Mouse (Mus musculus): ENCODE measurements around the gene Eya3. TPM values are rescaled to one million over a fixed set of nuclear protein-coding genes. Genes with fewer than 3 reads are reported as not detected.

Eya3 gene
- total RNA-seq, 2 experiments from 2014 or later: 15.0 to 43.6 TPM

DNA sequence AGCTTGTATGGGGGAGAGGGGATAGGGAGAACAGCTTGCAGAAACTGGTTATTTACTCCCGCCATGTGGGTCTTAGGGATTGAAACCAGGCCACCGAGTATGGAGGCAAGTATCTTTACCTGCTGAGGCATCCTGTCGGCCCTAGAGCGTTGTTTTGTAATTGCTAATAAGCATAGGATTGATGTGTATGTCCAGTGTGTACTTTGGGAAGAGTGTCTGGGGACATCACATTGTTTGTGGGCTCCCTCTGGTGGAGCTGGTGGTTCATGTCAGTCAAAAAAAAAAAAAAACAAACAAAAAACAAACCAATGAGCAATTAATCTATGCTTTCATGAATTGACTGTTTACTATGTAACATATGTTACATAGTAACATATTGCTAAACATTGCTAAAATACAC is 2.2 kb upstream of the Eya3 start:
- no peak for ATAC-seq (replicated peaks; ENCODE audit: low FRiP score, poor library complexity, severe bottlenecking)

DNA sequence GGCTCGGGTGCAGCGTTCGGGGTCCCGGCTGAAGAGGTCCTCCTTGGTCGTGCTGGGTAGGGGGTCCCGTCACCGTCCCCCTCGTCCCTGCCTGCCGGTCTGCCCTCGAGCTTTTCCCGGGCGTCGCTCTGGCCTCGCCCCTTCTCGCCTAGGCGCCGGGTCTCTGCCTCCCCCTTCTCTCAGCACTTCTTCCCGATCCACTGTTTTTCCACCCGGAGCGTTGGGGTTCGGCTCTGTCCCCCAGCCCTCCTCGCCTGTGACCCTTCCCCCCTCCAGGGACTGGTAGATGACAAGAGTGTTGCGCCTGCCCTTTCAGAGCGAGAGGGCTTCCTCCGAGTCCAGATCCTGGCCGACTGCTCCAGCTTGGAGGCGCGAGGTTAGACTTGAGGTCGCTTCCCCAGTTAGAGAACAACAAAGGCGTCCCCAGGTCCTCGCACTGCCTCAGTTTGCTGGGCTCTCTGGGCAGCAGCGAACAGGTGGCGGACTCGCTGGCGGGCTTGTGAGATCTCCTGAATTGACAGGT is 465 bp downstream of the Eya3 start:
- ATAC-seq (replicated peaks; ENCODE audit: low FRiP score, poor library complexity, severe bottlenecking): peak; percentile 43

DNA sequence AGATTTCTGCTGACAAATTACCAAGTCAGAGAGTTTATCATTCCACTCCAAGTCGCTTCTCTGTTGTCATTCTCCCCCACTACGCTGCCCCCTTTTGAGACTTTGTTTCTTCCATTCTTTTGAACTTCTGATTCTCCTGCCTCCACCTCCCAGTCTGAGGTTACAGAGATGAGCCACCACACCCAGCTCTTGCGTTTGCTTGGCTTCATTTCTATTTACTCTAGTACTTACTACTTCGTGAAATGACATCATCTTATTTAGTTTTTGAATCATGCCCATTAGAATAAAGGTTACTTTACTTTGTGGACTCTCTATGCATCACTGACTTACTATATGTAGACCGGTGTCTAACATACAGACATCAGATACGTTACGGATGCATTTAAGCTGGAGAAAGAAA is 8.7 kb downstream of the Eya3 start:
- no peak for ATAC-seq (replicated peaks; ENCODE audit: low FRiP score, poor library complexity, severe bottlenecking)

DNA sequence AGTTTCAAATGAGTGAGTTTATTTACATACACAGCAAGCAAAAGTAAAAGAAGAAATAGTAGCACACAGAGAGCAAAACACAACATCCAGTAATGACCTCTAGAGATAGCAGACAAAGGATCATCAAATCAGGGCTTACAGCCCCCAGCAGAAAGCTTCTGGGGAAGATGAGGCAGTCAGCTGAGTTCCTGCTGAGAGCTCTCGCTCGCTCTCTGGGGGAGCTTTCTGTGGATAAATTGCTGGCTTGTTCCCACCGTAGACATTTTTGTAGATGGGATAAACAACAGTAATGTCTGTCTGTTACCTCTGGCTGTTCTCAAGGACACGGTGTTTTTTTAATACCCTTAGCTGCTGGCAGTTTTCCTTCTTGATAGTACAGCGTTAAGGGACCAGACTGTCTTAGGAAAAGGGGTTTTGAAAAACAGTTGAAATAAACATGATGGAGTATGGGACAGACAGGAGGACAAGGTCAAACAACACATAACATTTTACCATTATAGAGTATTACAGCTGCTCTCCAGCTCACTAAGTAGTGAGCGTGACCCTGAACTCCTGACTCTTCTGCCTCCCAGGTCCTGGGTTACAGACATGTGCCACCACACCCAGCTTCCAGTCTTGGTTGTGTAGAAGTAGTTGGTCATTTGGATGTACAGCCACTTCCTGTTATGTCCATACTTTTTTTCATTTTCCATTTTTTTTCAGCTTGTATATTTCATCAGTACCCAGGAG is 10.6 kb downstream of the Eya3 start:
- no peak for ATAC-seq (replicated peaks; ENCODE audit: low FRiP score, poor library complexity, severe bottlenecking)

DNA sequence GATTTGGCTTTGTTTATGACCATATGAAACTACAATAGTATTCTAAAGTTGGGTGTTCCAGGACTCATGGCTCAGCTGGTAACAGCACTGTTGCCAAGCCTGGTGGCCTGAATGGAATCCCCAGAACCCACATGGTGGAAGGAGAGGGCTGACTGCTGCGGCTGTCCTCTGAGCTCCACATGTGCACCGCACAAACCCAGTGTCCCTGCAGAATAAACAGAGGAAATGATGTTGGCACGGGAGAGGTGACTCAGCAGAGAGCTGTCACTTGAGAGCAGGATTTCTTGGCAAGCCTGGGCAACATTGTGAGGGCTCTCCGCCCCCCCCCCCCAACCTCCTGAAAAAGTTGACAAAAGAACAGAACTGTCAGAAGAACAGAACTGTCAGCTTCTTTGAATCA is 14.1 kb downstream of the Eya3 start:
- ATAC-seq (replicated peaks; ENCODE audit: low FRiP score, poor library complexity, severe bottlenecking): no peak

DNA sequence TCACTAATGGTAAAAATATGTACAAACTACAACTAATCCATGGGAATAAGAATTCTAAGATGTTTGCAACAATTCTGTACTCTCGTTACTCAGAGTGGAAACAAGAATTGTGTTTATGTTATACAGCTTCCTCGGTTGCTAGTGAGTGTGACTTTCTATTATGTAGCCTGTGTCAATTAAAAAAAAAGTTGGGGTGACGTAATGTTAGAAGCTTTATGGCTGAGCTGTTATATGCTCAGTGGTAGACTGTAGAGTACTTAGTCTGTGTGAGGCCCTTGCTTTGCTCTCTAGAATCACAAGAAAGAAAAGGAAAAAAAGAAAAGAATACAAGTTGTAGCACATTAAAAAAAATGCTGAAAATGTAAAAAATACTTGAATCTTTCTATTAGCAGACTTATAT is 15.0 kb downstream of the Eya3 start:
- no peak for ATAC-seq (replicated peaks; ENCODE audit: low FRiP score, poor library complexity, severe bottlenecking)

- no peak for ATAC-seq (replicated peaks; ENCODE audit: low FRiP score, poor library complexity, severe bottlenecking)
Observed at GRCm38 (mm10) chr4:132655290-132655689, 16.5 kb downstream of the Eya3 start.

- no peak for ATAC-seq (replicated peaks; ENCODE audit: low FRiP score, poor library complexity, severe bottlenecking)
Observed at GRCm38 (mm10) chr4:132659106-132659505, 20.3 kb downstream of the Eya3 start.

GRCm38 (mm10) chr4:132672697-132673096 is 33.9 kb downstream of the Eya3 start:
- no peak for ATAC-seq (replicated peaks; ENCODE audit: low FRiP score, poor library complexity, severe bottlenecking)

- ATAC-seq (replicated peaks; ENCODE audit: low FRiP score, poor library complexity, severe bottlenecking): peak; percentile 70
Observed at GRCm38 (mm10) chr4:132676771-132677539, 38.2 kb downstream of the Eya3 start.

GRCm38 (mm10) chr4:132689634-132690033 is 50.8 kb downstream of the Eya3 start:
- no peak for ATAC-seq (replicated peaks; ENCODE audit: low FRiP score, poor library complexity, severe bottlenecking)

DNA sequence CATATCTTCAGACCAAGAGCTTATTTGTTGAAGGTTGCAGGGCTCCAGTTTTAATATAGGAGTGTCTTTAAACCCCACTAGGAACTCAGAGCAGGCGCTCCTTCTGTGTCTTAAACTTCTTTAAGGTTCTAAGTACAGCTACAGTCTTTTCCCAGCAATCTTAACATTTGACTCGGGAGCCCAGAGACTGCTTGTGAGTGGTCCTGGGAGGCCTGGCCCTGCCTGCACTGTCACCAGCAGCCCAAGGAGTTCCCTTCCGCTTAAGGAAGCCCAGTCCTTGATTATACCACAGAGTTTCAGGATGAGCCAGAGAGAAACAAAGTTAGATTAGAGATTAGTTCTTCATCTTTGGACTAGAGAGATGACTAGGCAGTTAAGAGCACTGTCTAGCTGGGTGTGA is 54.6 kb downstream of the Eya3 start:
- no peak for ATAC-seq (replicated peaks; ENCODE audit: low FRiP score, poor library complexity, severe bottlenecking)

DNA sequence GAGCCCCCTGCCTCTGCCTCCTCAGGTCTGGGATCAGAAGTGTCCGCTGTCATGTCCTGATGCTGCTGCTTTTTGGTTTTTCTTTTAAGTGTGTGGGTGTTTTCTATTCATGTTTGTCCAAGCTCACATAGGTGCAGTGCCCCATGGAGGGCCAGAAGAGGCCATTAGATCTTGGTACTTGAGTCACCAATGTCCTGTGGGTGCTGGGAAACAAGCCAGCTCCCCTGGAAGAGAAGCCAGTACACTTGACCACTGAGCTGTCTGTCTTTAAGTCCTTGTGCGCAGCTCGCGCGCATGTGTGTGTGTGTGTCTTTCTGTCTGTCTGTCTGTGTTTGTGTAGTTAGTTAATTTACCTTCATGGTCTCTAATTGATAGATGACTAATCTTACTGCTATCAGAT is 63.3 kb downstream of the Eya3 start:
- no peak for ATAC-seq (replicated peaks; ENCODE audit: low FRiP score, poor library complexity, severe bottlenecking)

GRCm38 (mm10) chr4:132706885-132707284 is 68.1 kb downstream of the Eya3 start:
- ATAC-seq (replicated peaks; ENCODE audit: low FRiP score, poor library complexity, severe bottlenecking): no peak

DNA sequence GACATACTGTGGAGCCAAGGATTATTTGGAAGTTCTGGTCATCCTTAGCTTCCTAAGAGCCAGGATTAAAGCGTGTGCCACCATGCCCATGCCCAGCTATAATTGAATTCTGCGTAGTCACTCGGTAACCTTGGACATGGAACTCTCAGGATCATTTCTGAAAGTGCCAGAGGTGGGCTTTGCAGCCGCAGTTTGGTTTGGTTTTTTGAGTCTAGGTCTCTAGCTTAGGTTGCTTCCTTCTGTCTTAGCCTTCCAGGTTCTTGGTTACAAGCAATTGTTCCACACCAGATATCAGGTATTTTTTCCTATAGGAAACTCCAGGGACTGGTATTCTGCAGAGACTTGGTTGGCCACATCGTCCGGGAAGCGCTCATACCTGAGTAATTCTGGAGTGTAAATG is 74.4 kb downstream of the Eya3 start:
- ATAC-seq (replicated peaks; ENCODE audit: low FRiP score, poor library complexity, severe bottlenecking): no peak

GRCm38 (mm10) chr4:132718251-132718650 is 79.5 kb downstream of the Eya3 start:
- ATAC-seq (replicated peaks; ENCODE audit: low FRiP score, poor library complexity, severe bottlenecking): no peak

GRCm38 (mm10) chr4:132728233-132728632 is 89.4 kb downstream of the Eya3 start:
- no peak for ATAC-seq (replicated peaks; ENCODE audit: low FRiP score, poor library complexity, severe bottlenecking)

DNA sequence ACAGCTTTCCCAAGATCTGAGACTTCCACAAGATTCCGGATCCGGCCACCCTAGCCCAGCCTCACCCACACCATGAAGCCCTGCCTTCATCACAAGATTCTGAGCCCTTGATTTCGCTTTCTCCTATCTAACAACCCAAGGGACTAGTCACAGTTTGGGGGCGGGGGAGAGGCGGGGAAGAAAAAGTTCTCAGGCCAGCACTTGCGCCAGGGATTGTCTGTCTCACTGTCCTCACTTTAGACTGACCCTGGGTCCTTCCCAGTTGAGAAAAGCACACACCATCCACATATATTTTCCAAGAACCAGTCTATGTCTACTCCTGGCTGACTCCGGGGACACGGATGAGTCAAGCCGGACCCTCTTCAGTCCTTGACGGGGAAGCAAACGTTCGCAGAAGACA is 92.8 kb downstream of the Eya3 start:
- no peak for ATAC-seq (replicated peaks; ENCODE audit: low FRiP score, poor library complexity, severe bottlenecking)

DNA sequence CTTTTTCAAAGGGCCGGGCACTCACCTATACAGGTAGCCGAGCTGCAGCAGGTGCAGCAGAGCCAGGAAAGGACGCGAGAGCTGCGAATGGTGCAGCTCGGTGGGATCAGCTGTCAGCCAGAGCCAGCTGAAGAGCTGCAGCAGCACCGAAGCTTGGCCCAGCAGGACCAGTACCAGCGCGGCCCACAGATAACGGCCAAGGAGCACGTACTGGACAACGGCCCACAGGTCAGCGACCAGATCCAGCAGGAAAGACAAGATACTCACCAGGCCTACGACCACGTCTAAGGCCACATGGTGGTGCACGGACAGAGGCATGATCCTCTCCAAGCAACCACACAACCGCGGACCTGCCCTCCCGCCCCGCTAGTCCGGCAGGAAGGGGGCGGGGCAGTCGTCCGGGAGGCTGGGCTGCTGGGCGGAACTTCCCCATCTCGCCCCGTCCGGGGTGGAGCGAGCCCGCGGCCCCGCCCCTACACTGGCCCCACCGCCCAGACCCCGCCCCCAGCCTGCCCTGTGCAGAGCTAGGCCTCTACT is 93.4 kb downstream of the Eya3 start, which contains the start of gene Xkr8:
TSS of gene Xkr8 (minus strand) at position 399 of the 537 bp plus-strand sequence.
- ATAC-seq (replicated peaks; ENCODE audit: low FRiP score, poor library complexity, severe bottlenecking): peak; percentile 91

GRCm38 (mm10) chr4:132733071-132733770 is 94.4 kb downstream of the Eya3 start:
- no peak for ATAC-seq (replicated peaks; ENCODE audit: low FRiP score, poor library complexity, severe bottlenecking)

Data from erythroid progenitor cell, adult 5-6 weeks (primary cell).